Mouse (Mus musculus): ENCODE measurements around the gene Gm31571.
"Not testable (repeated sequence)": the region's sequence is repeated elsewhere in the genome, so short reads cannot be mapped to it uniquely, and the experiment has no call there.

Gm31571 gene

GRCm38 (mm10) chrY:22051253-22051652 lies at the start of gene Gm31571:
Gm31571 (minus strand) TSS chrY:22051353.
- DNase-seq, result not testable (repeated sequence)

Measured in right cerebral cortex, postnatal 25 days (tissue).